Mouse (Mus musculus): Measurements from ENCODE around the gene Bbs12. TPM values are rescaled to one million over a fixed set of nuclear protein-coding genes. Genes with fewer than 3 reads are reported as not detected.

Gene Bbs12
- 1.2 and 1.5 TPM in 2 replicates for polyA plus RNA-seq (2012; rRNA removed)

GRCm38 (mm10) chr3:37312370-37312941 lies at the start of gene Bbs12, which contains the start of gene Cetn4:
TSS of gene Bbs12 (plus strand) at chr3:37312554.
TSS of gene Cetn4 (minus strand) at chr3:37312708.
- under 1% methylated on average over 54 of the region's 54 CpGs for WGBS
- no peak for TF ChIP-seq CTCF (conservative IDR thresholded peaks at IDR 0.05; ENCODE audit: insufficient read depth, insufficient read length, low read depth, low read length)
- TF ChIP-seq POLR2A (IDR thresholded peaks at IDR 0.05; ENCODE audit: low read depth, low read length): no peak
- peak; percentile 97 for DNase-seq

GRCm38 (mm10) chr3:37268338-37268737 lies 44.0 kb upstream of the Bbs12 start:
- TF ChIP-seq CTCF (conservative IDR thresholded peaks at IDR 0.05; ENCODE audit: insufficient read depth, insufficient read length, low read depth, low read length) (no peak), POLR2A (IDR thresholded peaks at IDR 0.05; ENCODE audit: low read depth, low read length) (no peak)
- Histone ChIP-seq H3K27ac (ENCODE audit: insufficient read depth, low read depth, low read length) (no peak overlapping the region), H3K4me3 (ENCODE audit: insufficient read depth, low read depth, low read length) (no peak overlapping the region), H3K27me3 (replicated peaks; ENCODE audit: control insufficient read depth, insufficient read depth, low read length) (no peaks in the 10 kb centered on the region), H3K36me3 (ENCODE audit: control insufficient read depth, insufficient read depth, low read length) (no peaks in the 10 kb centered on the region), H3K4me1 (ENCODE audit: control insufficient read depth, insufficient read depth, low read length) (no peaks in the 10 kb centered on the region)
- DNase-seq: no peak
- WGBS: 51% methylated on average over 11 of the region's 11 CpGs

More at GRCm38 (mm10) chr3:37312370-37312941, at the start of gene Bbs12, which contains the start of gene Cetn4:
- H3K36me3 ChIP-seq (ENCODE audit: control insufficient read depth, insufficient read depth, low read length): no peaks in the 10 kb centered on the region
- H3K27me3 ChIP-seq (replicated peaks; ENCODE audit: control insufficient read depth, insufficient read depth, low read length): no peaks in the 10 kb centered on the region
- no peaks in the 10 kb centered on the region; the same call in 1 of the 2 replicates for H3K4me1 ChIP-seq (ENCODE audit: control insufficient read depth, insufficient read depth, low read length)
- peak within 1 kb of the TSS; percentile 55; the same call in 1 of the 2 replicates for H3K27ac ChIP-seq (ENCODE audit: insufficient read depth, low read depth, low read length)
- H3K4me3 ChIP-seq (ENCODE audit: insufficient read depth, low read depth, low read length): peak within 1 kb of the TSS; percentile 79

GRCm38 (mm10) chr3:37269926-37270325 lies 42.4 kb upstream of the Bbs12 start:
- peak; percentile 52 for DNase-seq
- Histone ChIP-seq H3K4me3 (ENCODE audit: insufficient read depth, low read depth, low read length) (no peak overlapping the region), H3K27ac (ENCODE audit: insufficient read depth, low read depth, low read length) (no peak overlapping the region), H3K27me3 (replicated peaks; ENCODE audit: control insufficient read depth, insufficient read depth, low read length) (no peaks in the 10 kb centered on the region), H3K36me3 (ENCODE audit: control insufficient read depth, insufficient read depth, low read length) (no peaks in the 10 kb centered on the region), H3K4me1 (ENCODE audit: control insufficient read depth, insufficient read depth, low read length) (no peaks in the 10 kb centered on the region)
- TF ChIP-seq POLR2A (IDR thresholded peaks at IDR 0.05; ENCODE audit: low read depth, low read length): no peak
- TF ChIP-seq CTCF (conservative IDR thresholded peaks at IDR 0.05; ENCODE audit: insufficient read depth, insufficient read length, low read depth, low read length): no peak
- 49% methylated on average over 4 of the region's 4 CpGs for WGBS

- peak; percentile 80 for TF ChIP-seq CTCF (conservative IDR thresholded peaks at IDR 0.05; ENCODE audit: insufficient read depth, insufficient read length, low read depth, low read length)
- no peak for TF ChIP-seq POLR2A (IDR thresholded peaks at IDR 0.05; ENCODE audit: low read depth, low read length)
- DNase-seq: peak; percentile 50
- H3K27me3 ChIP-seq (replicated peaks; ENCODE audit: control insufficient read depth, insufficient read depth, low read length): no peaks in the 10 kb centered on the region
Observed at GRCm38 (mm10) chr3:37271209-37271608, 41.1 kb upstream of the Bbs12 start.

GRCm38 (mm10) chr3:37273092-37273491 lies 39.3 kb upstream of the Bbs12 start:
- no peak for DNase-seq
- TF ChIP-seq POLR2A (IDR thresholded peaks at IDR 0.05; ENCODE audit: low read depth, low read length): no peak
- no peak for TF ChIP-seq CTCF (conservative IDR thresholded peaks at IDR 0.05; ENCODE audit: insufficient read depth, insufficient read length, low read depth, low read length)
- no peaks in the 10 kb centered on the region for H3K27me3 ChIP-seq (replicated peaks; ENCODE audit: control insufficient read depth, insufficient read depth, low read length)
- H3K4me3 ChIP-seq (ENCODE audit: insufficient read depth, low read depth, low read length): no peak overlapping the region
- no peaks in the 10 kb centered on the region for H3K4me1 ChIP-seq (ENCODE audit: control insufficient read depth, insufficient read depth, low read length)
- no peak overlapping the region for H3K27ac ChIP-seq (ENCODE audit: insufficient read depth, low read depth, low read length)
- WGBS: 80% methylated on average over 7 of the region's 7 CpGs
- H3K36me3 ChIP-seq (ENCODE audit: control insufficient read depth, insufficient read depth, low read length): no peaks in the 10 kb centered on the region

More at GRCm38 (mm10) chr3:37271209-37271608, 41.1 kb upstream of the Bbs12 start:
- Histone ChIP-seq H3K36me3 (ENCODE audit: control insufficient read depth, insufficient read depth, low read length) (no peaks in the 10 kb centered on the region), H3K4me1 (ENCODE audit: control insufficient read depth, insufficient read depth, low read length) (no peaks in the 10 kb centered on the region), H3K4me3 (ENCODE audit: insufficient read depth, low read depth, low read length) (no peak overlapping the region), H3K27ac (ENCODE audit: insufficient read depth, low read depth, low read length) (no peak overlapping the region)
- 15% methylated on average over 1 of the region's 1 CpGs for WGBS

GRCm38 (mm10) chr3:37274661-37275060 lies 37.7 kb upstream of the Bbs12 start:
- Histone ChIP-seq H3K27me3 (replicated peaks; ENCODE audit: control insufficient read depth, insufficient read depth, low read length) (no peaks in the 10 kb centered on the region), H3K27ac (ENCODE audit: insufficient read depth, low read depth, low read length) (no peak overlapping the region), H3K4me3 (ENCODE audit: insufficient read depth, low read depth, low read length) (no peak overlapping the region), H3K36me3 (ENCODE audit: control insufficient read depth, insufficient read depth, low read length) (no peaks in the 10 kb centered on the region), H3K4me1 (ENCODE audit: control insufficient read depth, insufficient read depth, low read length) (no peaks in the 10 kb centered on the region)
- TF ChIP-seq POLR2A (IDR thresholded peaks at IDR 0.05; ENCODE audit: low read depth, low read length) (no peak), CTCF (conservative IDR thresholded peaks at IDR 0.05; ENCODE audit: insufficient read depth, insufficient read length, low read depth, low read length) (no peak)
- 83% methylated on average over 6 of the region's 6 CpGs for WGBS
- no peak for DNase-seq

- no peak for DNase-seq
- Histone ChIP-seq H3K4me1 (ENCODE audit: control insufficient read depth, insufficient read depth, low read length) (no peaks in the 10 kb centered on the region), H3K27ac (ENCODE audit: insufficient read depth, low read depth, low read length) (no peak overlapping the region), H3K36me3 (ENCODE audit: control insufficient read depth, insufficient read depth, low read length) (no peaks in the 10 kb centered on the region), H3K4me3 (ENCODE audit: insufficient read depth, low read depth, low read length) (no peak overlapping the region), H3K27me3 (replicated peaks; ENCODE audit: control insufficient read depth, insufficient read depth, low read length) (no peaks in the 10 kb centered on the region)
- 87% methylated on average over 1 of the region's 1 CpGs for WGBS
- TF ChIP-seq CTCF (conservative IDR thresholded peaks at IDR 0.05; ENCODE audit: insufficient read depth, insufficient read length, low read depth, low read length) (no peak), POLR2A (IDR thresholded peaks at IDR 0.05; ENCODE audit: low read depth, low read length) (no peak)
Observed at GRCm38 (mm10) chr3:37280221-37280620, 32.1 kb upstream of the Bbs12 start.

Measured in kidney, adult 2 months (tissue).